Comparison of ENCODE assay signal across 14 mouse cellular contexts in the genomic region with DNA sequence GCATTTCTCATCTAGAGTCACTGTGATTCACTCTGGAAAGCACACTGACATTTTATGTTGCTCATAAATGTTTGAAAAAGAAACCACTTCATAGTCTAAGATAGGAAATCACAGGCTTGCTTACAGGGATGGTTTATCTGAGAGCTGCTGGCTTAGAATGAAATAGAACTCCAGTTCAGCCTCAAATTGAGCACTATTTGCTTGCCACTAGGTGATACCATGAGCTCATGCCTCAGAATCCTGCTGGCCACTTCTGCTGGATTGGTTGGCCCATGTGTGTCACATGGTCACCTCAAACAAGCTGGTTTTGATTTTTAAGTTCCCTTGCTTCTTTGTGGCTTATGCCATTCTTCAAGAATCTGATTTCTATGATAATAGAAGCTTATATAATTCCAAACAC.
"Had no signal": no experiment of that assay in that cellular context is flagged by ENCODE, and none has a peak within 500 bp of the region (broad histone marks: within the 10 kb centered on the region; RNA-seq: fewer than 3 reads in every experiment).

No protein-coding gene starts in this region.

- DNase-seq: lung, adult 18-20 months; lung, embryonic 14.5 days; lung, postnatal 10 days; lung, postnatal 4 days; midbrain, embryonic 14.5 days; retina, postnatal 1 day; right cerebral cortex, adult 18-20 months; right cerebral cortex, postnatal 25 days; right cerebral cortex, postnatal 4 days; spleen, adult 18-20 months; thymus, adult 18-20 months; thymus, postnatal 14 days; thymus, postnatal 36 days had no signal

- ATAC-seq: midbrain, embryonic 16.5 days had no signal
